Mouse (Mus musculus): ENCODE results near the gene Cdk5. TPM values are rescaled to one million over a fixed set of nuclear protein-coding genes. Genes with fewer than 3 reads are reported as not detected.
A peak's percentile ranks its signal among the peaks of the same experiment; 100 is the strongest.

The Cdk5 gene
- polyA plus RNA-seq, 1 experiment from 2014 or later = 102 TPM

DNA sequence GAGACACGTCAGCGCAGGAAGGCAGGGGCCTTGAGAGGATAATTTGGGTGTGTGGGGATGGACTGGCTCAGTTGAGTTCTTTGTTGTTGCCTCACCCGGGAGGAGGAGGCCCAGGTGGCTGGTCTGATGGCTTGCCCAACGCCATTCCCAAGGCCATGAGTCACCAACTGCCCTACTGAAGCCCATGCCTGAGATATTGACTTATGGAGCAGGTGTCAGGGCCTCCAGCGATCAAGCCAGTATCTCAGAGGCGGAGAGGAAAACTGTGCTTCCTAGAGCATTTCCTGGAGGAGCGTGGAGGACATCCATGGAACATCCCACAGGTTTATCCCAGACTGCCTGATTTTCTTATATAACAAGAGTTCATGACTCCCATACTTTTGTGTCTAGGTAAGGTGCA is 30.6 kb downstream of the Cdk5 start:
- WGBS = 77% methylated on average over 7 of the region's 7 CpGs
- no peak overlapping the region for H3K4me3 ChIP-seq
- ATAC-seq (ENCODE audit: low read depth) = no peak

DNA sequence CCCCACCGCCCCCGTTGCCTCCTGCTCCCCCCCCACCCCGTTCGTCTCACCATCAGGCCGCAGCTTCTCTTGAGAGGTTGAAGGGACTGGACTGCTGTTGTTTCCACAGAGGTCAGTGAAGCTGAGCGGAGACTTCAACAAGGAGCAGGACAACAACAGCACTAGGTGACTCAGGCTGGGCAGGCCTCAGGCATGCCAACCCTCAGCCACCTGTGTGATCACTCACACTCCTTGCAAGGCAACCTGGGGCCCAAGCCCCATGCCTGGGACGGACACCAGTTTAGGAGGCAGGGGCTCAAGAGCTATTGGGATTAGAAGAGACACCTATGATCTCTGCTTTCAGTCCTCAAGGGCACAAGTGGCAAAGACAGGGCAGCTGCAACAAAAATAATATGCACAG is 31.5 kb downstream of the Cdk5 start, which contains the start of gene Atg9b:
TSS of gene Atg9b (minus strand) at position 280 of the 400 bp plus-strand sequence.
- ATAC-seq (ENCODE audit: low read depth) = no peak
- H3K9ac ChIP-seq = no peak within 1 kb of the TSS
- peaks cover 35% of the 10 kb centered on the region for H3K4me1 ChIP-seq (replicated peaks)
- peaks cover 29% of the 10 kb centered on the region for H3K27me3 ChIP-seq
- H3K4me2 ChIP-seq = no peak within 1 kb of the TSS
- peaks cover 4% of the 10 kb centered on the region; the same call in 1 of the 2 replicates for H3K36me3 ChIP-seq
- no peaks in the 10 kb centered on the region for H3K9me3 ChIP-seq
- WGBS = 79% methylated on average over 7 of the region's 7 CpGs
- no peak within 1 kb of the TSS for H3K27ac ChIP-seq (replicated peaks)
- H3K4me3 ChIP-seq = no peak within 1 kb of the TSS

More for the DNA sequence above, 30.6 kb downstream of the Cdk5 start:
- Histone ChIP-seq H3K4me1 (replicated peaks) (peaks cover 26% of the 10 kb centered on the region), H3K9ac (no peak overlapping the region), H3K27ac (replicated peaks) (no peak overlapping the region), H3K9me3 (no peaks in the 10 kb centered on the region), H3K36me3 (peaks cover 4% of the 10 kb centered on the region; the same call in 1 of the 2 replicates), H3K27me3 (peaks cover 20% of the 10 kb centered on the region), H3K4me2 (no peak overlapping the region)

DNA sequence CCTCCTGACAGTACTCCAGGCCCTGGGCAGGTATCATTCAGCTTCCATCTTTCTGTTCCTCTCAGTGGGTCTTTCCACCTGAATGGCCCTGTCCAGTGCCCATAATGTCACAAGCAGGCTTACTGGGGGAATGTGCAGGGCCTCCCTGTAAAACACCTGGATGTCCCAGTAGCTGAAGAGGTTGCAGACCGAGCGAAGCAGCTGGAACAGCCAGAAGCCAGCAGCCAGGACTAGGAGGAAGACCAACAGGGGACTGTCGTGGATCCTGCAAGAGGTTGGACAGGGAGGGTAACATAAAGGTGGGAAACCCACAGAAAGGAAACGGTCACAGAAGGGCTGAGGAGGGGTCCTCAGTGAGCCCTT is 33.7 kb downstream of the Cdk5 start:
- Histone ChIP-seq H3K4me3 (no peak overlapping the region), H3K27ac (replicated peaks) (no peak overlapping the region), H3K36me3 (no peaks in the 10 kb centered on the region), H3K27me3 (peaks cover 49% of the 10 kb centered on the region), H3K4me2 (no peak overlapping the region), H3K4me1 (replicated peaks) (peaks cover 32% of the 10 kb centered on the region), H3K9me3 (no peaks in the 10 kb centered on the region), H3K9ac (no peak overlapping the region)
- 81% methylated on average over 4 of the region's 4 CpGs for WGBS
- no peak for ATAC-seq (ENCODE audit: low read depth)

DNA sequence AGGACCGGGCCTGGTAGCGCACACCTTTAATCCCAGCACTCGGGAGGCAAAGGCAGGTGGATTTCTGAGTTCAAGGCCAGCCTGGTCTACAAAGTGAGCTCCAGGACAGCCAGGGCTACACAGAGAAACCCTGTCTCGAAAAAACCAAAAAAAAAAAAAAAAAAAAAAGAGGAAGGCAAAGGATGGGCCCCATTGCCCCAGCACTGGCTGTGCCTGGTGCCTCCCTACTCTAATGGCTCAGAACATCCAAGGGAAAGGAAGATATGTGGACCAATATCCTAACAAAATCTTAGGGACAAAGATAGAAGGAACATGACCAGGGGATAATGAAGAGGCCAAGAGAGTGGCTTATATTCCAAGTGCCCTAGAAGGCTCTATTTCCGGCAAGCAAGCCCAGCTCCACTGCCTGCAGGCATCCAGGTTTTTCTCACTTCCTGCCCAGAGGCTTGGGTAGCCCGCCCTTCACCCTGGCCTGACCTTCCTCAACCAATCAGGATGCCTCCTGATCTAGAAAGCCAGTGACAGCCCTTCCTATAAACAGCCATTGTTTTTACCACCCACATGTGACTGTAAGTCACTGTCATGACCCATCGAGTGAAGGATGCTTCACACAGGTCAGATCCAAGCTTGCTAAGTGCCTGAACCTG is 34.2 kb downstream of the Cdk5 start:
- Histone ChIP-seq H3K9ac (no peak overlapping the region), H3K4me3 (no peak overlapping the region), H3K9me3 (no peaks in the 10 kb centered on the region), H3K4me2 (no peak overlapping the region), H3K27me3 (peaks cover 49% of the 10 kb centered on the region), H3K4me1 (replicated peaks) (peaks cover 33% of the 10 kb centered on the region), H3K27ac (replicated peaks) (no peak overlapping the region), H3K36me3 (no peaks in the 10 kb centered on the region)
- no peak for ATAC-seq (ENCODE audit: low read depth)
- 44% methylated on average over 7 of the region's 7 CpGs for WGBS

DNA sequence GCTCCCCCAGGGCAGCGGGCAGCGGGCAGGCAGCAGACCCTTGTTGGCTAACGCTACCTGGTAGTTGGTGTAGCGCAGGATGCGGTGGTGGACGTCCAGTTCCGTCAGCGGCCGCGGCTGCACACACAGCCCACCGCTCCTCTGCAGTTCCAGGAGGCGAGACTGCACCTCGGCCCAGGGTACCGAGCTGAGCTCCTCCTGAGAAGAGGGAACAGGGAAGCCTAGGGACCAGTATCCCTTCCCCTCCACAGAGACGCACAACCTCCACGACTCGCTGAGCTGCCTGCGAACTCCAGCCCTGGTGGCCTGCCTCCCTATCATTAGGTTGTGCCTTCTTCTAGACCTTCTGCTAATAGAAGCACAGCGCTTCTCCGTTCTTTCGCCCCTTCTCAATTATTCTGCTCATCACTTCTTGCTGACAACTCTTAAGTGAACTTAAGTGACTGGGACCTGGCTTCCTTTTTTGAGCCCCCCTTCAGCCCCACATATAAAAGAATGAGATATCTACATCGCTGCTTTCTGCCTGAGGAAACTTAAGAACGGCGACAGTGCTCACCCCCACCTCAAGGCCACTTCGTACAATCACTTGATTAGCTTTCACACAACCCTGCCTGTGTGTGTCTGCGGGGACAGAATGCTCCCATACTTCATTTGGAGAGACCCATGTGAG is 34.9 kb downstream of the Cdk5 start:
- H3K9ac ChIP-seq = peak overlapping the region; percentile 70
- peaks cover 49% of the 10 kb centered on the region for H3K27me3 ChIP-seq
- H3K9me3 ChIP-seq = no peaks in the 10 kb centered on the region
- peak overlapping the region; percentile 85 for H3K4me2 ChIP-seq
- 21% methylated on average over 26 of the region's 26 CpGs for WGBS
- H3K27ac ChIP-seq (replicated peaks) = no peak overlapping the region
- no peaks in the 10 kb centered on the region for H3K36me3 ChIP-seq
- H3K4me1 ChIP-seq (replicated peaks) = peaks cover 32% of the 10 kb centered on the region
- no peak for ATAC-seq (ENCODE audit: low read depth)
- H3K4me3 ChIP-seq = peak overlapping the region; percentile 48

DNA sequence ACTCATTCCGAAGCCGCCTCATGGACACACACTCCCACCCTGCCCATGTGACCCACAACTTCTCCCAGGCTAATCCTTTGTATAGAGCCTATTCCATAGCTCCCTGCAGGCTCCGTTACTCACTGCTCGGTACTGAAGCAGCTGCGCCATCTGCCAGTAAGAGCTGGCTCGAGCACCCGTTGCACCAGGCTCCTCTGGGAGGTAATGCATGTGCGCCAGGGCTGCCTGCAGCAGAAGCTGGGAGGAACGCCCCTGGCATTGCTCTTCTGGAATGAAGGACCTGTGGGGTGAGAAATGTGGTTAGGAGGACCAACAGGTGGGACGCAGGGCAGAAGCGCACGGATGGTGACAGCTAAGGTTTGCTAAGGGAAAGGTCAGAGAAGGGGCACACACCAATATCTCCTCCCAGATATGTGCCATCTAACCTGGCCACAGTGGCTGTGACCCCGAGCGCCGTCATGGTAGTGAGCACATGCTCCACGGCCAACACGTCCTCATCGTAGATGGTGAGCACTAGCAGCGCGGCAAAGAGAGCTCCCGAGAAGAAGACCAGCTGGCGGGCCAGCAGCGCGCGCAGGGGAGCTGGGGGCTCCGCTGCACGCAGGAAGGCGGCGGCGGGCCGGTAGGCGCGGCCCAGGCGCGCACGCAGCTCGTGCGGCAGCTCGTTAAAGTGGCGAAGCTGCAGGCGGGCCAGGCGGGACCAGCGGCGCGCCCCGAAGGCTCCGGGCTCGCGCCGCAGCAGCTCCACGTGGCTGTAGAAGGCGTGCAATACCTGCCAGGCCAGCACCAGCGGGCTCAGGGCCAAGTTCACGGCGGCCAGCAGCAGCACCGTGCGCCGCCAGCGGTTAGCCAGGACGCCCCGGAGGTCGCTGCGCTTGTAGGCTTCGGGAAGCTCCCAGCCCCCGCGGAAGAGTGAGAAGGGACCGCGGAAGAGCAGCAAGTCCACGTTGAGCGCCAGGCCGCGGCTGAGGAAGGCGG is 35.8 kb downstream of the Cdk5 start:
- peak; percentile 66 for ATAC-seq (ENCODE audit: low read depth)
- Histone ChIP-seq H3K4me1 (replicated peaks) (peaks cover 40% of the 10 kb centered on the region), H3K27ac (replicated peaks) (no peak overlapping the region), H3K4me3 (peak overlapping the region; percentile 48), H3K9me3 (no peaks in the 10 kb centered on the region), H3K36me3 (no peaks in the 10 kb centered on the region), H3K9ac (peak overlapping the region; percentile 70), H3K27me3 (peaks cover 49% of the 10 kb centered on the region), H3K4me2 (peak overlapping the region; percentile 85)
- under 1% methylated on average over 73 of the region's 73 CpGs for WGBS

DNA sequence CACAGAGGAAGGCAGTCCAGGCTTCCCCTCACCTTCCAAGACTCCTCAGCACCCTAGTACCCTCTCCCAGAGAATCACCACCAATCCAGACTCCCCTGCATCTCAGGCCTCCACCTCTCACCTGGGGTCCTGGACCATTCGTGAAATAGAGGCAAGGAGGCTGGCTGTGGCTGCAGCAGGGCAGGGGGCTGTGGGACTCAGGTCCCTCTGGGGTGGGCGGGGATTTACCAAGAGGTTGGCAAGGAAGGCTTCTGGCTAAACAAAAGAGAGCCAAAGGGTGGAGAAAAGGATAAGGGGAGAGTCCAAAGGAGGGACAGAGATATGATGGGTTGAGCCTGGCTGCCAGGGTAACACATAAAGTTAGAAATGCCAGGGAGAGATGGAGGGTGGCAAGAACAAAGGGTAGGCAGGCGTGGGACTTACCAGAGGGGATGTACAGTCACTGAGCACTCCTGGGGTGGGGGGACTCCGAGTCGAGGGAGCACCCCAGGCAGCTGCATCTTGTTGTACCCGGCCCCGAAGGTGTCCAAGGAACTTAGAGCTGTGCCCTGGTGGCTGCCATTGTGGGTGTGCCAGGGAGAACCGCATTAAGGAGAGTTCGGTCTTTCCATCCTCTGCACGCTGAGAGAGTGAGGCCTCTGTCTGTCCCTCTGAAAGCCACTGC is 37.3 kb downstream of the Cdk5 start:
- no peak overlapping the region for H3K27ac ChIP-seq (replicated peaks)
- no peaks in the 10 kb centered on the region for H3K36me3 ChIP-seq
- peaks cover 42% of the 10 kb centered on the region for H3K4me1 ChIP-seq (replicated peaks)
- H3K27me3 ChIP-seq = peaks cover 49% of the 10 kb centered on the region
- no peaks in the 10 kb centered on the region for H3K9me3 ChIP-seq
- ATAC-seq (ENCODE audit: low read depth) = no peak
- H3K4me2 ChIP-seq = no peak overlapping the region
- no peak overlapping the region for H3K9ac ChIP-seq
- H3K4me3 ChIP-seq = no peak overlapping the region
- 81% methylated on average over 10 of the region's 10 CpGs for WGBS

DNA sequence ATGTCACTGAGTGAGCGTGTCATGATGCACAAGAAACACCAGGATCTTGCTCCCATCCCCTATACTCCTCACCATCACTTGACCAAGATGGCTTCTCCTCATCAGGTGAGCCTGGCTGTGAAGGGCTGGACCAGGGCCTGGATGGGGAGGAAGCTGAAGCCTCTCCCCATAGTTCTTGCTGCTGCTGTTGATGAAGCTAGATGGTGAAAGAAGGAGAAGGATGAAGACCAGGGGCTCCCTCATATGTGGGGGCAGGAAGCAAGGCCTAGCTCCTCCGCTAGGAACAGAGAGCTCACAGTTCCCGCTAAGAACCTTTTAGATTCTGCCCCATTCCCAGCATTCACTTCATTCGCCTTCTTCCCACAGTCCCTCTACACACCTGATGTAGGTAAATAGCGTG is 38.0 kb downstream of the Cdk5 start:
- ATAC-seq (ENCODE audit: low read depth) = no peak
- Histone ChIP-seq H3K9ac (no peak overlapping the region), H3K4me3 (no peak overlapping the region), H3K36me3 (no peaks in the 10 kb centered on the region), H3K4me2 (no peak overlapping the region), H3K4me1 (replicated peaks) (peaks cover 42% of the 10 kb centered on the region), H3K27me3 (peaks cover 49% of the 10 kb centered on the region), H3K9me3 (no peaks in the 10 kb centered on the region), H3K27ac (replicated peaks) (no peak overlapping the region)
- WGBS = 93% methylated on average over 5 of the region's 5 CpGs

DNA sequence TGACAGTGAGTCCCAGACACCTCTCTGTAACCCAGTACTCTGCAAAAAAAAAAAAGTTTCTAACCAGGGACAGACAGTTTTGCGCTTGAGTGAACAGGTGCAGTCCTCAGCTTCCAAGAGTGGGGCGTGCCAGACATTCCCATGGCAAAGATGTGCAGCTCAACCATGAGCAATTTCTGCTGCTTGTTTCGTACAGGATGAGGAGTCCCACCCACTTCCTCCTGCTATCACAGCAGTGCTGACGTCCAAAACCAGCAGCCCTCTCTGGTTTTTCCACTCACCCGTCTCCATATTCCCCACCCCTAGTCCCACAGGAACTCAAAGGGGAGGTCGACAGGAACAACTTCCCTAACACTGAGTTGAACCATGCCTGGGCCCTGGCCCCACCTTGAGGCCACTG is 38.9 kb downstream of the Cdk5 start:
- Histone ChIP-seq H3K4me1 (replicated peaks) (peaks cover 38% of the 10 kb centered on the region), H3K27me3 (peaks cover 45% of the 10 kb centered on the region), H3K27ac (replicated peaks) (no peak overlapping the region), H3K9ac (no peak overlapping the region), H3K9me3 (no peaks in the 10 kb centered on the region), H3K36me3 (no peaks in the 10 kb centered on the region), H3K4me2 (peak overlapping the region; percentile 68; the same call in 1 of the 2 replicates), H3K4me3 (no peak overlapping the region)
- 74% methylated on average over 6 of the region's 6 CpGs for WGBS
- no peak for ATAC-seq (ENCODE audit: low read depth)

DNA sequence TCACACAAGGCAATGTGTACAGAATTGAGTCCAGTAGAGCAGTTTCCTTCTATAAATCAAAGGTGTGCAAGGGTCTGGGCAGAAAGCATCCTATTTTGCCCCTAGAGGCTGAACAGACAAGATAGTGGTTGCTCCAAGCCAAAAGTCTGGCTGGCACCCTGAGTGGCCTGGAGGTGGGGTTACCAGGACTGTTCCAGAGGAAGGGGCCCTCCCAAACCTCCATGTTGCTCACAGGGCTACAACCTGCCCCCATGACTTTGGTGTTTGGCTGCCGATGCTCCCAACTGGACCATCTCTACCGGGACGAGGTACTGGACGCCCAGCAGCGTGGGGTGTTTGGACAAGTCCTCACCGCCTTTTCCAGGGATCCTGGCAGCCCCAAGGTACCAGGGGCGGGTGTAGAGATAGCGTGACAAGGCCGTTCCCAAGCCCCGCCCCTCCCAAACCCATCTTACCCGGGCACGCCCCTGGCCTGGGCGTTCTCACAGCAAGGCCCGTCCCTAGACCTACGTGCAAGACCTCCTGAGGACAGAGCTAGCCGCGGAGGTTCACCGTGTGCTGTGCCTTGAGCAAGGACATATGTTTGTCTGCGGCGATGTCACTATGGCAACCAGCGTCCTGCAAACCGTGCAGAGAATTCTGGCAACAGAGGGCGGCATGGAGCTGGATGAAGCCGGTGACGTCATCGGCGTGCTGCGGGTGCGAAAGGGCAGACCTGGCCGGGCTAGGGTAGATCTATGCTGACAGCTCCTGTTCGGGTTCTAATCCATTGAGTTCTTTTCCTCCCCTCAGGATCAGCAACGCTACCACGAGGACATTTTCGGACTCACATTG is 40.1 kb downstream of the Cdk5 start:
- WGBS = 2% methylated on average over 34 of the region's 34 CpGs
- peak overlapping the region; percentile 49 for H3K4me3 ChIP-seq
- peaks cover 33% of the 10 kb centered on the region for H3K27me3 ChIP-seq
- no peaks in the 10 kb centered on the region for H3K36me3 ChIP-seq
- H3K9me3 ChIP-seq = no peaks in the 10 kb centered on the region
- ATAC-seq (ENCODE audit: low read depth) = peak; percentile 82
- H3K9ac ChIP-seq = peak overlapping the region; percentile 69
- H3K4me1 ChIP-seq (replicated peaks) = peaks cover 33% of the 10 kb centered on the region
- peak overlapping the region; percentile 57; the same call in 1 of the 2 replicates for H3K27ac ChIP-seq (replicated peaks)
- H3K4me2 ChIP-seq = peak overlapping the region; percentile 68

DNA sequence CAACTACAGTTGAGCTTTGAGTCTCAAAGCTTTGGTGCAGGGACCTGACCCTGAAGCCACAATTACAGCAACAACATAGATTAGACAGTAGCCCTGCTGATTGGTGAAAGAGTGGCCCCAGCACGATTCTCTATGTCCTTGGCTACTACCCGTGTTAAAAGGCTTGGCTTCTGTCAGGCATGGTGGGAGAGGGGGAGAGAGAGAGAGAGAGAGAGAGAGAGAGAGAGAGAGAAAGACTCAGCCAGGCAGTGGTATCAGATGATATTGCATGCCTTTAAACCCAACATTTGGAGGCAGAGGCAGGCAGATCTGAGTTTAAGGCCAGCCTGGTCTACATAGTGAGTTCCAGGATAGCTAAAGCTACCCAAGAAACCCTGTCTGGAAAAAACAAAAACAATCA is 41.3 kb downstream of the Cdk5 start:
- Histone ChIP-seq H3K9ac (no peak overlapping the region), H3K4me2 (no peak overlapping the region), H3K4me1 (replicated peaks) (peaks cover 21% of the 10 kb centered on the region), H3K9me3 (no peaks in the 10 kb centered on the region), H3K27me3 (peaks cover 21% of the 10 kb centered on the region), H3K36me3 (no peaks in the 10 kb centered on the region), H3K4me3 (no peak overlapping the region), H3K27ac (replicated peaks) (no peak overlapping the region)
- WGBS = 57% methylated on average over 2 of the region's 2 CpGs
- ATAC-seq (ENCODE audit: low read depth) = no peak
